Mouse (Mus musculus): Measurements from ENCODE around the gene Gm815. TPM values are rescaled to one million over a fixed set of nuclear protein-coding genes. Genes with fewer than 3 reads are reported as not detected.

The Gm815 gene
- total and polyA plus RNA-seq, 2 experiments from 2014 or later, result not detected

- Histone ChIP-seq H3K36me3 (replicated peaks; ENCODE audit: control insufficient read depth, insufficient read depth, low read length) (no peaks in the 10 kb centered on the region), H3K27ac (ENCODE audit: low read depth) (no peak overlapping the region), H3K4me2 (ENCODE audit: low read depth, low read length) (no peak overlapping the region), H3K4me1 (ENCODE audit: control insufficient read depth, insufficient read depth) (0 out of 2 replicates have a peak, but pooled peaks cover 3% of the 10 kb centered on the region), H3K27me3 (ENCODE audit: control insufficient read depth, insufficient read depth, low read length) (no peaks in the 10 kb centered on the region), H3K4me3 (ENCODE audit: low read depth, low read length) (no peak overlapping the region), H3K9me3 (replicated peaks; ENCODE audit: control insufficient read depth, low read length) (no peaks in the 10 kb centered on the region), H3K9ac (replicated peaks; ENCODE audit: low read depth, low read length) (no peak overlapping the region)
- WGBS, result 39% methylated on average over 2 of the region's 2 CpGs
- no peak for TF ChIP-seq EP300 (IDR thresholded peaks at IDR 0.05; ENCODE audit: low read depth)
- TF ChIP-seq CTCF (IDR thresholded peaks at IDR 0.05; ENCODE audit: low read depth), result no peak
- DNase-seq (ENCODE audit: low spot score), result peak; percentile 15
- ATAC-seq (ENCODE audit: insufficient read depth, low read depth), result peak; percentile 30; the same call in 1 of the 2 replicates
These were observed 48.5 kb downstream of the Gm815 start for GRCm38 (mm10) chr19:26934186-26934585.
